Mouse (Mus musculus): ENCODE measurements at regions not wholly inside any gene's neighbourhood (a gene's known extent, or its start where the extent isn't known, plus 50 kb on each side); places are given as distances from the start of the nearest gene placed in this dataset.

DNA sequence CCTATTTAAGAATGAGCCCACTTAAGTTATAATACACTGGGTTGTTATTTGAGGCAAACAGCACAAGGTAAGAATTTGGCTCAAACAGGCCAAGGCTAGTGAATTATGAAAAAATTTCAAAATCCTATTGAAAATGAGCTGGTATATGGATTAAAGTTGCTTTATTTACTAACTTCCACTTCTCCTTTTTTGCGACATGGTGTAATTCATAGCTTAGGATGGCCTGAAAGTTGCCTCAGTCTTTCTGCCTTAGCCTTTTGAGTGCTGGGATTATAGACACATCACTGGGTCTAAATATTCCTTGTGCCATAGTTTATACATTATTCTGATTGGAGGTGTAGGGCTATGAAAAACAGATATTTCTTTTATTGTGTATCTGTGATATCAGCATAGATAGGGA lies 81.9 kb downstream of the Edem1 start:
- no peak for DNase-seq (ENCODE audit: low spot score in 2 of 2)

DNA sequence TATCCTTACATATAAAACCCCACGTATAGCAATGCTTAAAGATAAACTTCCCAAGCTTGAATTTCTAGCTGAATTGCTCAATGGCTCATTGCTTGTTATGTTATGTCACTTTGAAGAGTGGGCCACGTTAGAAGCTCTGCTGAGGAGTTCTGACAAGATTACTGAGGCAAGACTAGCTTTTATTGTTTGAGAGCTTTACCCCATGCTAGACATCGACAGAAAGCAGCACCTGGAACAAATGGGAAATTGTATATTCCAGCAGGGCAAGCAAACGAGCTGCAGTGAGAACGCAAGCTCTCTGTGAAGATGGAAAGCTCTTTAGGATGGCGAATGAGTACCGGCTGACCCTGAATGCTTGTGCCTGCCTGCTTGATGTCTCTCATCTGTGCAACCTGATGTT lies 84.1 kb downstream of the Edem1 start:
- DNase-seq (ENCODE audit: low spot score in 2 of 2) = no peak

GRCm38 (mm10) chr6:108919372-108919913 lies 91.0 kb downstream of the Edem1 start:
- no peak for DNase-seq (ENCODE audit: low spot score in 2 of 2)

- no peak for DNase-seq (ENCODE audit: low spot score in 2 of 2)
These were observed 92.7 kb downstream of the Edem1 start for GRCm38 (mm10) chr6:108921181-108921580.

DNA sequence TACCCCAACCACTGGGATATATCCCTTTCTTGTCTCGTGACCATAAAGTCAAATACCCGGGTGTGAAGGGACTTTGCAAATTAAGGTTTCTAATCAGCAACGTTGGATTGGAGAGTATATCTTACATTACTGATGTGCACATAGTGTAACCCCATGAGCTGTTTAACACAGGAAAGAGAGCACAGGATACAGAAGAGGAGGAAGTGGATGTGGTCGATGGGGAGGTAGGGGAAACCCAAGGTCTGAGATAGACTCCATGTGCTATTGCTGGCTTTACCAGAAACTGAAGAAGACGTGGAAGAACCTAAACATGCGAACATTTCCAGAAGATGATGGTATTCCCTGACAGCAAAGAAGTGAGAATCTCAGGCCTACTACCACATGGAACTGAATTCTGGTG lies 94.1 kb downstream of the Edem1 start:
- DNase-seq (ENCODE audit: low spot score in 2 of 2) = no peak

DNA sequence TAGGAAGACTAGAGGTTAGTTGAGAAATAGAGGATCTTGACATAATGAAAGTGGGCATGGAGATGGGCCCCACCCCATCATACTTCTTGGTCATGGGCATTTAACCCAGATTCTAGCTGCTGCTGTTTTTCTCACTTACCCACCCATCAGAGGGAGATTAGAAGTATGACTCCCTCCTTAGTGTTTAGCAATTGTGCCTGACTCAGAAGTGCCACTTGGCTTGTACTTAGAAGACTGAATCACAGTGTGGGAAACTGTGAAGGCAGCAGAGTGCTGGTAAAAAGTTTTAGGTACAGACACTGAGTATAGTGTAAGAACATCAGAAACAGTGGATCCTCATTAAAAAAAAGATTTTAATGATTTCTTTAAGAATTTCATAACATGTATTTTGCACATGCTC lies 100.5 kb downstream of the Edem1 start:
- no peak for DNase-seq (ENCODE audit: low spot score in 2 of 2)

DNA sequence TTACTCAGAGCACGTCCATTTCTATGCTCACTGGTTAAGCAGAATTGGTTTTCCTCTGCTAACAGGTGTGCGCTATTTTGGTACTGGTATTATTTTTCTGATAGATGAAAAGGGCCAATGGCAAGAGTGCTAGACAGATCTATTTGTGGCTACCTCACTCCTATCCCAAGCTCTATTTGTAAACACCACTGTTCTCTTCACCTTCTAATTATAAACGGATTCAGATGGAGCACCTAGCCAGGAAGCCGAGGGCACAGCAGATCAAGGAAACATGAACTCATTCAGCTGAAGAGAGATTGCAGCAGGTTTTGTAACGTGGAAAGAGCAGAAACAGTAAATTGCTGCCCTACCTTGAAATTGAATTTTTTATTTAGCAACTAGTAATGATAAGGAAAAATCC lies 110.2 kb downstream of the Edem1 start:
- no peak for DNase-seq (ENCODE audit: low spot score in 2 of 2)

DNA sequence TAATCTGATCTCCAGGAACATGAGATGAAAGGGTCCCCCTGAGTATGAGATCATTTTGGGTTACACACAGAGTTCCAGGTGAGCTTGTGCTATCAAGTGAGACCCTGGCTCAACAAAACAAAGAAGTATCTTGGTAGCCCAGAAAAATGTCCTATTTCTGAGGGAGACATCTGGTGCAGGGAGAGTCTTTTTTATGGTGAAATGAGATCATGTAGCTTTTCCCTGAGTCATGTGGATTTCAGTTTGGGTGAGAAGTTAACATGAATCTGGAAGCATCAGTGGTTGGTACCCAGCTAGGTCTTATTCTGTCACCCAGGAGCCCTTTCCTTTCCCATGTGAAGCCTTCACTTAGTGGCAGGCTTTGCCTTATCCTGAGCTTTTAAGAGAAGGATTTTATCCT lies 113.8 kb downstream of the Edem1 start:
- no peak for DNase-seq (ENCODE audit: low spot score in 2 of 2)

- peak; percentile 10 to 18 for DNase-seq (ENCODE audit: low spot score in 2 of 2)
These were observed 123.9 kb downstream of the Edem1 start for GRCm38 (mm10) chr6:108952389-108952788.

GRCm38 (mm10) chr6:108962810-108963209 lies 134.4 kb downstream of the Edem1 start:
- no peak for DNase-seq (ENCODE audit: low spot score in 2 of 2)

- peak; percentile 37 to 61 for DNase-seq (ENCODE audit: low spot score in 2 of 2)
These were observed 134.9 kb downstream of the Edem1 start for GRCm38 (mm10) chr6:108963295-108963694.

DNA sequence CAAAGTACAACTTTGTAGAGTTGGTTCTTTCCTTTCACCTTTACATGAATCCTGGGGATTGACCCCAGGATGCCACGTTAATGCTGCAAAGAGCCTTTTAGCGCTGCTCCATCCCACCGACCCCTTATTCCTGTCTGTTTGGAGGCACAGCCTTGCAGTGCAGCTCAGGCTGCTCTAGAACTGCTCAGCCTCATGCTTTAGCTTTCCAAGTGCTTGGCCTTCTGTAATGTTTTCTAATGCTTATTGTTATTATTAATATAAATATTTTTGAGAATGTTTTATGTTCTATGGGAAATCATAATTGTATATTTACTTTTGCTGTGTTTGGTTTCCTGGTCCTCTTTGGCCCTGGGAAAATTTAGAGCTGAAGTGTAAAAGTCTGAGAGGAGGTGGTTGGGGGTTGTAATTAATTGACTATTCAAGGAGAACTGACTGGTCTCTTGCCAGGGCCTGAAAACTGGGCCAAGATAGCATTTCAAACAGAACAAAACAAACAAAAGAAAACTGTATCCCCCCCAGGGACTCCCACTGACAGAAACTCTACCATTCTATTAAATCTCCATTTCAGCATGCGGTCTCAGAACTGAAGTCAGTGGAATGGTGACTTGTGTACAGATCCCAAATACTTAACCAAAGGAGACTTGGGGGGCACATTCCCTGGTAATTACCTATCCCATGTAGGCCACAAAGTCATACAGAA lies 141.2 kb downstream of the Edem1 start:
- DNase-seq (ENCODE audit: low spot score in 2 of 2) = peak in 1 of 2 experiments; percentile 16

DNA sequence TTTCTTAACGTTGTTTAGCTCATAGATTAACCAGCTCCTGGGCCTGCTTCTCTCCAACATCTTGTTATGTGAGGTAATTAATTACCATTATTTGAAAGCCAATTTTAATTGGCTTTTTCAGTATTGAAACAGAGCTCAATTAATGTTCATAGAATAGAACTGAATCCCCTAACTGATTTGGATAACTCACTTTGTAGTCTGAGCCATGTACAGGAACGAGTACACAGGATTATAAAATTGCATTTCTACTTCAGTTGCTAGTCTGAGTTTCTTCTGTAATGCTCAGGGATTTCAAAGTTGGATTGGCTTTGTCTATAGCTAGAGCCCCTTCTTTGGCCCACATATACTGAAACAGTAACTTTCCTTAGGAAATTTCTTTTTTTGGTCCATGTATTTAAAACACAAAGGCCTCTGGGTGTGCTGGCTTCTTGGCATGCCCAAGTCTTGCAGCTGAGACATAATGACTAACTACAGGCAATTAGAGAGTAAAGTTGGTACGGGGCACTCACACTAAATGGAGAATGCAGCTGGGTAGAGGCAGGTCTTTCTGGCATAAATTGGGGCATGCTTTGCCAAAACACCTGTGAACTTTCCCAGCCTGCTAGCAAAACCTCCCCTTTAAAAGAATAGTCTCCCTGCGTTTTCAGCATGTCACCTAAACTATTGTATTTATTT lies 143.1 kb downstream of the Edem1 start:
- DNase-seq (ENCODE audit: low spot score in 2 of 2) = no peak

GRCm38 (mm10) chr6:108973701-108974100 lies 145.3 kb downstream of the Edem1 start:
- no peak for DNase-seq (ENCODE audit: low spot score in 2 of 2)

GRCm38 (mm10) chr6:108989506-108989905 lies 161.1 kb downstream of the Edem1 start:
- no peak for DNase-seq (ENCODE audit: low spot score in 2 of 2)

- DNase-seq (ENCODE audit: low spot score in 2 of 2) = no peak
These were observed 165.3 kb downstream of the Edem1 start for GRCm38 (mm10) chr6:108993743-108994142.

GRCm38 (mm10) chr6:109004443-109004842 lies 176.0 kb downstream of the Edem1 start:
- no peak for DNase-seq (ENCODE audit: low spot score in 2 of 2)

GRCm38 (mm10) chr6:109009364-109009763 lies 180.9 kb downstream of the Edem1 start:
- no peak for DNase-seq (ENCODE audit: low spot score in 2 of 2)

DNA sequence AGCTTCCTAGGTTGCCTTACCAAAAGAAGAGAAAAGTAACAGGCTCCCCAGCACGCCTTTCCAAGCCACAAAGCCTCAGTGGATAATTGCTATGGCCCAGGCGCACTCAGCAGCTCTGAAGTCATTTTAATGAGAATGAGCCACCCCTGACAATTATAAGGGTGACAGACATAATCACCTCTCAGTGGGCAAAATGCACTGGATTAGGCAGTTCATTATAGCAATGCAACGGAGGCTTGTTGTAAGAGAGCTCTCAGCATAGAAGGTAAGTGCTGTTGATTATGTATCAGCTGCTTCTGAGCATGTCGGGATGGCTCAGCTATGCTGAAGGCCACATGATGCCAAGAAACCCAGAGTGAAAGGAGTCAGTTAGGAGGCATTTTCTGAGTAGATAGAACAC lies 181.4 kb downstream of the Edem1 start:
- no peak for DNase-seq (ENCODE audit: low spot score in 2 of 2)

GRCm38 (mm10) chr6:109019731-109020130 lies 191.3 kb downstream of the Edem1 start:
- no peak for DNase-seq (ENCODE audit: low spot score in 2 of 2)
